Mouse (Mus musculus): ENCODE results near the gene Tapbp. TPM values are rescaled to one million over a fixed set of nuclear protein-coding genes. Genes with fewer than 3 reads are reported as not detected.
"Not testable (repeated sequence)": the region's sequence is repeated elsewhere in the genome, so short reads cannot be mapped to it uniquely, and the experiment has no call there.

Tapbp gene
- polyA plus RNA-seq (2016; fragmentation: Nextera tagmentation; extraction: Ambion mirVana) = 29.4 and 30.1 TPM in 2 replicates

- H3K36me3 ChIP-seq = peaks cover 64% of the 10 kb centered on the region
- H3K27ac ChIP-seq = peak within 1 kb of the TSS; percentile 87
- H3K4me3 ChIP-seq = peak within 1 kb of the TSS; percentile 74
- peaks cover 18% of the 10 kb centered on the region for H3K9me3 ChIP-seq (replicated peaks)
- peak within 1 kb of the TSS; percentile 82 for H3K9ac ChIP-seq
- WGBS (ENCODE audit: insufficient replicate concordance) = under 1% methylated on average over 33 of the region's 34 CpGs
- no peaks in the 10 kb centered on the region for H3K27me3 ChIP-seq (replicated peaks)
- peaks cover 65% of the 10 kb centered on the region for H3K4me1 ChIP-seq
- H3K4me2 ChIP-seq = peak within 1 kb of the TSS; percentile 97
- ATAC-seq = peak; percentile 86
Measured at GRCm38 (mm10) chr17:33915671-33916250, at the start of gene Tapbp, which contains the start of gene Zbtb22. Gene Tapbp, plus strand, starts transcription at chr17:33915899. Gene Zbtb22, plus strand, starts transcription at chr17:33915904.

- H3K27ac ChIP-seq; H3K27me3 ChIP-seq (replicated peaks); ATAC-seq; H3K9me3 ChIP-seq (replicated peaks); H3K9ac ChIP-seq; H3K4me3 ChIP-seq; H3K4me2 ChIP-seq; H3K4me1 ChIP-seq: not testable (repeated sequence)
- 83% methylated on average over 6 of the region's 12 CpGs for WGBS (ENCODE audit: insufficient replicate concordance)
- peaks cover 39% of the 10 kb centered on the region for H3K36me3 ChIP-seq
Measured at GRCm38 (mm10) chr17:33873537-33873936, 42.2 kb upstream of the Tapbp start, which contains the start of gene Gm7029. Gene Gm7029, plus strand, starts transcription at chr17:33873837.

- 84% methylated on average over 11 of the region's 11 CpGs for WGBS (ENCODE audit: insufficient replicate concordance)
- no peaks in the 10 kb centered on the region for H3K9me3 ChIP-seq (replicated peaks)
- H3K27me3 ChIP-seq (replicated peaks) = no peaks in the 10 kb centered on the region
- H3K4me1 ChIP-seq = no peaks in the 10 kb centered on the region
- no peak overlapping the region for H3K4me3 ChIP-seq
- H3K9ac ChIP-seq = no peak overlapping the region
- no peak for ATAC-seq
- H3K27ac ChIP-seq = no peak overlapping the region
- H3K4me2 ChIP-seq = no peak overlapping the region
- peaks cover 48% of the 10 kb centered on the region for H3K36me3 ChIP-seq
Measured at GRCm38 (mm10) chr17:33874411-33874810, 41.3 kb upstream of the Tapbp start.

- 0 out of 2 replicates have a peak, but pooled peaks have one; percentile 24 for ATAC-seq
- H3K27ac ChIP-seq; H3K4me2 ChIP-seq; H3K4me1 ChIP-seq; H3K9me3 ChIP-seq (replicated peaks); H3K27me3 ChIP-seq (replicated peaks); H3K4me3 ChIP-seq; H3K9ac ChIP-seq: not testable (repeated sequence)
- WGBS (ENCODE audit: insufficient replicate concordance) = 72% methylated on average over 5 of the region's 5 CpGs
- H3K36me3 ChIP-seq = peaks cover 61% of the 10 kb centered on the region
Measured at GRCm38 (mm10) chr17:33875797-33876196, 39.9 kb upstream of the Tapbp start.

- not testable (repeated sequence) for H3K27me3 ChIP-seq (replicated peaks); H3K9me3 ChIP-seq (replicated peaks); H3K4me3 ChIP-seq; H3K4me2 ChIP-seq; H3K9ac ChIP-seq; H3K27ac ChIP-seq; ATAC-seq
- WGBS (ENCODE audit: insufficient replicate concordance) = 95% methylated on average over 10 of the region's 11 CpGs
- peaks cover 82% of the 10 kb centered on the region for H3K36me3 ChIP-seq
- H3K4me1 ChIP-seq = peaks cover 20% of the 10 kb centered on the region
Measured at GRCm38 (mm10) chr17:33884320-33884719, 31.4 kb upstream of the Tapbp start.

DNA sequence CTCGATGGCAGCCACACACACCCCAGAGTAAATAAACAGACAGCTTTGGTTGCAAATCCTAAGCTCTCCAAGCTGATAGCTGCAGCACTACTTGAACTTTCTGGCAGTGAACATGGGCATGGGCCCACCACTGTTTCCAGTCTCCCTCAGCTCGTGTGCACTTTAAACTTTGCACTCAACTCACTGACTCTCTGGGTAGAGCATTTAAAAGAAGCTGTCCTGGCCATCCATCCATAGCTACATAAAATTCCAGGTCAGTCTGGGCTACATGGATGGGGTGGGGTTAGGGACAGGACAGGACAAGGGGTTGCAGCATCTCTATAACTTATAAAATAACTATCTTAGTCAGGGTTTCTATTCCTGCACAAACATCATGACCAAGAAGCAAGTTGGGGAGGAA, 27.9 kb upstream of the Tapbp start:
- H3K4me2 ChIP-seq = peak overlapping the region; percentile 77
- H3K4me1 ChIP-seq = peaks cover 24% of the 10 kb centered on the region
- H3K4me3 ChIP-seq = peak overlapping the region; percentile 85
- peaks cover 49% of the 10 kb centered on the region for H3K36me3 ChIP-seq
- H3K9ac ChIP-seq = peak overlapping the region; percentile 93; the same call in 1 of the 2 replicates
- H3K27ac ChIP-seq = peak overlapping the region; percentile 49; the same call in 1 of the 2 replicates
- ATAC-seq; H3K27me3 ChIP-seq (replicated peaks); H3K9me3 ChIP-seq (replicated peaks): not testable (repeated sequence)
- 41% methylated on average over 2 of the region's 2 CpGs for WGBS (ENCODE audit: insufficient replicate concordance)

DNA sequence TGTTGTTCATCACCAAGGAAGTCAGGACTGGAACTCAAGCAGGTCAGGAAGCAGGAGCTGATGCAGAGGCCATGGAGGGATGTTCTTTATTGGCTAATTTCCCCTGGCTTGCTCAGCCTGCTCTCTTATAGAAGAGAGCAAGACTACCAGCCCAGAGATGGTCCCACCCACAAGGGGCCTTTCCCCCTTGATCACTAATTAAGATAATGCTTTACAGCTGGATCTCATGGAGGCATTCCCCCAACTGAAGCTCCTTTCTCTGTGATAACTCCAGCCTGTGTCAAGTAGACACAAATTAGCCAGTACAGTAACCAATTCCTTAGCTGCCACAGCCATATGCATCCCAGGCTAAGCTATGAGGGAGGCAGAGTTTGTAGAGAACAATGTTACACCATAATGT, 27.5 kb upstream of the Tapbp start:
- H3K9ac ChIP-seq = peak overlapping the region; percentile 93; the same call in 1 of the 2 replicates
- H3K4me1 ChIP-seq = peaks cover 24% of the 10 kb centered on the region
- H3K27ac ChIP-seq = 0 out of 2 replicates have a peak overlapping the region, but pooled peaks have one; percentile 49

GRCm38 (mm10) chr17:33889941-33890532, 25.7 kb upstream of the Tapbp start:
- H3K27ac ChIP-seq = peak overlapping the region; percentile 88
- H3K9ac ChIP-seq = peak overlapping the region; percentile 93
- H3K4me2 ChIP-seq = peak overlapping the region; percentile 77
- H3K4me1 ChIP-seq = peaks cover 24% of the 10 kb centered on the region
- H3K9me3 ChIP-seq (replicated peaks); H3K27me3 ChIP-seq (replicated peaks): not testable (repeated sequence)
- peak; percentile 1; the same call in 1 of the 2 replicates for ATAC-seq
- H3K36me3 ChIP-seq = peaks cover 27% of the 10 kb centered on the region
- under 1% methylated on average over 36 of the region's 44 CpGs for WGBS (ENCODE audit: insufficient replicate concordance)
- H3K4me3 ChIP-seq = peak overlapping the region; percentile 85

More for the DNA sequence above, 27.5 kb upstream of the Tapbp start:
- H3K27me3 ChIP-seq (replicated peaks); H3K9me3 ChIP-seq (replicated peaks); ATAC-seq: not testable (repeated sequence)
- Histone ChIP-seq H3K36me3 (peaks cover 45% of the 10 kb centered on the region), H3K4me2 (peak overlapping the region; percentile 77), H3K4me3 (peak overlapping the region; percentile 85)

DNA sequence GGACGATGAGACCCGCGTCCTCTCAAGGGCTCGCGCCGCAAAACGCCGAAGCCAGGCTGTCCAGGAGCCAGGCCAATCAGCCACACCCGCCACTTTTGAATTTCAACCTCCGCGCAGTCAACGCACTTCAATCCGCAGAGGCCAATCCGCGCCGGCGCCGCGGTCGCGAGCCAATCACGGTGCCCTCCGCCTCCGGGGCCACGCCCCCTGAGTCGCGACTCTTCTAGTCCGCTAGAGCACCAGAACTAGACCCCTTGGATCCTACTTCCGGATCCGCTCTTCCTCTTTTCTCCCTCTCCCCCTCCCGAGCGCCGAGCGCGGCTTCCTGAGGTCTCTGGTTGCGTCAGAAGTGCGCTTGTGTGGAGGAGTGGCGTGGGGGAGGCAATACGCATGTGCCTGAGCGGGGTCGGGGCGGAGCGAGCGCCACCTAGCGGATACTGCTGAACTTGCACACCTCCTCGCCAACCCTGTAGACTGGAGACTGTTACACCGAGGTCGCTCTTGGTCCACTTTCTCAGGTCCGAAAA, 25.1 kb upstream of the Tapbp start, which contains the start of gene Kifc1:
Kifc1 (minus strand) TSS at position 129 of the 527 bp plus-strand sequence.
- 2% methylated on average over 49 of the region's 49 CpGs for WGBS (ENCODE audit: insufficient replicate concordance)

GRCm38 (mm10) chr17:33891357-33891756, 24.3 kb upstream of the Tapbp start:
- H3K9ac ChIP-seq = no peak overlapping the region
- 45% methylated on average over 2 of the region's 2 CpGs for WGBS (ENCODE audit: insufficient replicate concordance)

More for the DNA sequence above, 25.1 kb upstream of the Tapbp start, which contains the start of gene Kifc1:
- Histone ChIP-seq H3K4me1 (peaks cover 24% of the 10 kb centered on the region), H3K9me3 (replicated peaks) (no peaks in the 10 kb centered on the region), H3K36me3 (peaks cover 21% of the 10 kb centered on the region), H3K4me3 (peak within 1 kb of the TSS; percentile 85), H3K27me3 (replicated peaks) (no peaks in the 10 kb centered on the region), H3K27ac (peak within 1 kb of the TSS; percentile 88), H3K9ac (peak within 1 kb of the TSS; percentile 93), H3K4me2 (peak within 1 kb of the TSS; percentile 77)
- ATAC-seq = peak; percentile 96

GRCm38 (mm10) chr17:33891892-33892291, 23.8 kb upstream of the Tapbp start:
- not testable (repeated sequence) for H3K36me3 ChIP-seq; H3K27me3 ChIP-seq (replicated peaks); H3K27ac ChIP-seq; H3K9me3 ChIP-seq (replicated peaks); ATAC-seq; H3K4me3 ChIP-seq; H3K9ac ChIP-seq; H3K4me2 ChIP-seq
- peaks cover 24% of the 10 kb centered on the region for H3K4me1 ChIP-seq
- 61% methylated on average over 6 of the region's 6 CpGs for WGBS (ENCODE audit: insufficient replicate concordance)

More at GRCm38 (mm10) chr17:33891357-33891756, 24.3 kb upstream of the Tapbp start:
- Histone ChIP-seq H3K27me3 (replicated peaks) (no peaks in the 10 kb centered on the region), H3K4me1 (peaks cover 24% of the 10 kb centered on the region), H3K4me2 (0 out of 2 replicates have a peak overlapping the region, but pooled peaks have one; percentile 20), H3K36me3 (peaks cover 14% of the 10 kb centered on the region), H3K4me3 (no peak overlapping the region), H3K27ac (no peak overlapping the region), H3K9me3 (replicated peaks) (no peaks in the 10 kb centered on the region)
- no peak for ATAC-seq

DNA sequence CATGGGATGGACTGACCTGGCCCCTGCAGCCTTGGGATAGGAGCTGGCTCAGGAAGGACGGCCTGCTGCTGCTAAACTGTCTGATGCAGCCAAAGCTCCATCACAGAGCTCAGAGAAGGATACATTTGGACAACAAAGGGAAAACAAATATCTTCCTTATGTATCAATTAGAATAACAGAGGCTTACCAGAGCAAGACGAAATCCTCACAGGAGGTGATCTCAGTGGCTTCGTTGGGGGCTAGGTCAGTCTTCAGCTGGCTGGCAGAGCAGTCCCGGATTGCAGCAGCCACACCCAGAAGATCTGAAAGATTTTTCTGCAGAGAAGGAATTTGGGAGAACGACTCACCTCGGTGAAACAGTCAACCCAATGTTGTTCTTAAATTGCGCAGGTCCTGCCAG, 23.3 kb upstream of the Tapbp start:
- Histone ChIP-seq H3K36me3 (peaks cover 6% of the 10 kb centered on the region; the same call in 1 of the 2 replicates), H3K4me3 (no peak overlapping the region), H3K9me3 (replicated peaks) (no peaks in the 10 kb centered on the region), H3K27me3 (replicated peaks) (no peaks in the 10 kb centered on the region), H3K9ac (no peak overlapping the region), H3K4me1 (peaks cover 27% of the 10 kb centered on the region), H3K4me2 (no peak overlapping the region), H3K27ac (no peak overlapping the region)
- WGBS (ENCODE audit: insufficient replicate concordance) = 39% methylated on average over 7 of the region's 7 CpGs
- ATAC-seq = no peak
